Mouse (Mus musculus) E14TG2a.4 (cell line): ENCODE results near the gene Lrrc74b.
A peak's percentile ranks its signal among the peaks of the same experiment; 100 is the strongest.

Experiments
- H3K27me3 ChIP-seq: 2 replicates; pipeline ENCODE4 v1.6.1; 2014; ENCODE audit warnings: low read length, control low read depth; ENCODE audit not compliant: insufficient read depth
- H3K36me3 ChIP-seq: 2 replicates; pipeline ENCODE4 v1.6.1; 2014; ENCODE audit warnings: low read length, control low read depth; ENCODE audit not compliant: insufficient read depth
- H3K4me1 ChIP-seq: replicated peaks from 2 replicates; pipeline ENCODE4 v1.6.1; 2014; ENCODE audit warnings: low read depth, low read length, control low read depth
- H3K4me3 ChIP-seq: replicated peaks from 2 replicates; pipeline ENCODE4 v1.5.1; 2014; ENCODE audit warnings: mild to moderate bottlenecking, low read length
- H3K9me3 ChIP-seq: 2 replicates; pipeline ENCODE4 v1.6.1; 2014; ENCODE audit warnings: low read length, control low read depth
- CTCF ChIP-seq: conservative IDR thresholded peaks from 2 replicates; pipeline ENCODE4 v1.5.1; 2014; ENCODE audit warnings: low read length
- NANOG ChIP-seq: IDR thresholded peaks from 2 replicates; pipeline ENCODE4 v1.6.1; 2014; ENCODE audit warnings: borderline replicate concordance, low read length, mixed read lengths
- POU5F1 ChIP-seq: IDR thresholded peaks from 2 replicates; pipeline ENCODE4 v1.6.1; 2014; ENCODE audit warnings: low read length, borderline replicate concordance

Lrrc74b gene

GRCm38 (mm10) chr16:17530640-17531288, 30.3 kb downstream of the Lrrc74b start, which contains the start of gene Thap7:
Gene Thap7, minus strand, starts transcription at chr16:17531136.
- Histone ChIP-seq H3K9me3 (no peaks in the 10 kb centered on the region), H3K27me3 (no peaks in the 10 kb centered on the region; the same call in 1 of the 2 replicates), H3K36me3 (peaks cover 32% of the 10 kb centered on the region), H3K4me1 (peaks cover 52% of the 10 kb centered on the region), H3K4me3 (peak within 1 kb of the TSS; percentile 87)
- TF ChIP-seq CTCF (no peak), NANOG (no peak), POU5F1 (no peak)

DNA sequence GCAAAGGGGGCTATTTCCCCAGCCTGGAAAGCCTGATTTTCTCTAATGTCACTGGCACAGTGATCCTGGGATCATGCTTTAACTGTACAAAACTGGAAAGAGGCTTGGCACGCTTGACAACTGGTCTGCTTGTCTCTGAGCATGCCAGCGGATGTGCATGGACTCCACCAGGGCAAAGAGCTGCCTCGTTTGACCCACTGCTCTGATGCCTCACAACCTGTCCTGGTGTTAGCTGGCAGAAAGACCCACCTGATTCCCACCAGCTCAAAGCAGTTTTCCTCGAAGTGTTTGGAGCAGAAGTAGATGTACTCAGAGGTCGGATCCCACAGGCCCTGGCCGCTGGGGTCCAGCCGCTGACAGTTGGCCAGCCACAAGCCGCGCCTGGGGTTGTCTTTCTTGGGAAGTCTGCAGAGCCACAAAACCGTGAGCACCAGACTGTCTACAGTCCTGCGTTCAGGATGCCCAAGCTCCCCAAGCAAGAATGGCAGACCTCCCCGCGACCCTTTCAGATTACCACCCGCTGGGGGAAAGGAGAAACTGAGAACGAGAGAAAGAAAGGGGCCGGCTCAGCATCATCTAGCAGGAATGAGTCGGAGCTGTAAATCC, 31.0 kb downstream of the Lrrc74b start:
- H3K9me3 ChIP-seq, result no peaks in the 10 kb centered on the region
- peaks cover 52% of the 10 kb centered on the region for H3K4me1 ChIP-seq
- TF ChIP-seq CTCF, result no peak
- TF ChIP-seq POU5F1, result no peak
- TF ChIP-seq NANOG, result no peak
- H3K36me3 ChIP-seq, result peaks cover 39% of the 10 kb centered on the region
- H3K27me3 ChIP-seq, result no peaks in the 10 kb centered on the region; the same call in 1 of the 2 replicates
- peak overlapping the region; percentile 87 for H3K4me3 ChIP-seq

DNA sequence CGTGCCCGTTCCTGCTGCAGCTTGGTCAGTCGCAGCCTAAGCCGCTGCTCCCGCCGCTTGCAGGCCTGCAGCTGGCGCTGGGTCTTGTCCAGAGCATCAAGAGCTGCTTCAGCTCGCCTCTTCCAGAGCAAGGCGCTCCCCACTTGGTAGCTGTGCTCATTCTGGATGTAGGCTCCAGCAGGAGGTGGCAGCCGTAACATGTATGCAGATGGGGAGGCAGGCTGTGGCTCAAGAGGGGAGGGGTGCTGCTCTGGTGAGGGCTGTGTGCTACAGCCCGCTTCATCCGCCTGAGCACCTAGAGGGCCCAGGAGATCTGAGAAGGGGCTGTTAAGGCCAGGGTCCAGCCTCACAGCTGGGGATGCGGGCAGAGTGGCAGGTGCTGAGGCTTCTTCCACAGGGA, 32.8 kb downstream of the Lrrc74b start:
- TF ChIP-seq NANOG (no peak), POU5F1 (no peak), CTCF (no peak)
- Histone ChIP-seq H3K36me3 (peaks cover 55% of the 10 kb centered on the region), H3K4me1 (peaks cover 52% of the 10 kb centered on the region), H3K9me3 (no peaks in the 10 kb centered on the region), H3K4me3 (peak overlapping the region; percentile 48), H3K27me3 (no peaks in the 10 kb centered on the region; the same call in 1 of the 2 replicates)

GRCm38 (mm10) chr16:17527606-17528005, 33.4 kb downstream of the Lrrc74b start:
- Histone ChIP-seq H3K4me1 (peaks cover 46% of the 10 kb centered on the region), H3K36me3 (peaks cover 62% of the 10 kb centered on the region), H3K27me3 (no peaks in the 10 kb centered on the region; the same call in 1 of the 2 replicates), H3K9me3 (no peaks in the 10 kb centered on the region), H3K4me3 (no peak overlapping the region)
- TF ChIP-seq CTCF (no peak), NANOG (no peak), POU5F1 (no peak)

DNA sequence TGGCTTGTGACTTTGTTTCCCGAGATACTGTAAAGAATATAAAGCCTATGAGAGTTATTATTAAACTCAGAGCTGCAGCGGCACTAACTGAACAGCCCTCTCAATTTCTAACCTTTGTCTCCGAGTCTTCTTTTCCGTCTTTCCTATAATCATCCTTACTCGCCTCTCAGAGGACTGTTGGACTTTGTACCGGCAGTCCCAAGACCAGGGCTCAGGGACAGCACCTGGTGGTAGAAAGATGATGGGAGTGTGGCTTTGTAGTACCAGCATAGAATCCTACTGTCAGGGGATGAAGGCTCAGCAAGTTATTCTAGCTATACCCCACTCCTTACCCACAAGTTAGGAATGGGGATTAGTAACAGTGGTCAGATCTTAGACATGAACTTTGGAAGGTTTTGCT, 34.8 kb downstream of the Lrrc74b start:
- Histone ChIP-seq H3K27me3 (no peaks in the 10 kb centered on the region; the same call in 1 of the 2 replicates), H3K9me3 (no peaks in the 10 kb centered on the region), H3K4me1 (peaks cover 32% of the 10 kb centered on the region), H3K36me3 (peaks cover 76% of the 10 kb centered on the region), H3K4me3 (no peak overlapping the region)
- no peak for TF ChIP-seq NANOG
- TF ChIP-seq CTCF, result no peak
- TF ChIP-seq POU5F1, result no peak

GRCm38 (mm10) chr16:17525524-17525923, 35.5 kb downstream of the Lrrc74b start:
- Histone ChIP-seq H3K4me1 (peaks cover 31% of the 10 kb centered on the region), H3K4me3 (no peak overlapping the region), H3K27me3 (no peaks in the 10 kb centered on the region; the same call in 1 of the 2 replicates), H3K36me3 (peaks cover 83% of the 10 kb centered on the region), H3K9me3 (no peaks in the 10 kb centered on the region)
- TF ChIP-seq POU5F1 (no peak), NANOG (no peak), CTCF (no peak)

DNA sequence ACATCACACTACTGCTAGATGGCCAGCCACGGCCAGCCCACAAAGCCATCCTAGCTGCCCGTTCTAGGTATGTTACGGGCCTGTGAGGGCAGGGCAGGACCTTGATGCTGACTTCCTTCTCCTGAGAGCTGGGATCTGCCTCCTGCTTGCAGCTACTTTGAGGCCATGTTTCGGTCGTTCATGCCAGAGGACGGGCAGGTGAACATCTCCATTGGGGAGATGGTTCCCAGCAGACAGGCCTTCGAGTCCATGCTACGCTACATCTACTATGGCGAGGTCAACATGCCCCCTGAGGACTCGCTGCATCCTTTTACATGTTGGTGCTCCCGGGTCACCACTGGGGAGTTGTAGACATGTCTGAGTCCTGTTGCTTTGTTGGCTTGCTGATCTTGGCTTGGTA, 36.9 kb downstream of the Lrrc74b start:
- TF ChIP-seq NANOG, result no peak
- TF ChIP-seq POU5F1, result no peak
- no peak for TF ChIP-seq CTCF

GRCm38 (mm10) chr16:17518910-17519309, 42.1 kb downstream of the Lrrc74b start:
- no peak overlapping the region for H3K4me3 ChIP-seq
- H3K27me3 ChIP-seq, result no peaks in the 10 kb centered on the region
- H3K9me3 ChIP-seq, result no peaks in the 10 kb centered on the region
- H3K36me3 ChIP-seq, result peaks cover 96% of the 10 kb centered on the region
- no peaks in the 10 kb centered on the region for H3K4me1 ChIP-seq
- no peak for TF ChIP-seq NANOG
- TF ChIP-seq CTCF, result no peak
- TF ChIP-seq POU5F1, result no peak

More for the DNA sequence above, 36.9 kb downstream of the Lrrc74b start:
- Histone ChIP-seq H3K9me3 (no peaks in the 10 kb centered on the region), H3K4me1 (peaks cover 18% of the 10 kb centered on the region), H3K4me3 (no peak overlapping the region), H3K36me3 (peaks cover 96% of the 10 kb centered on the region), H3K27me3 (no peaks in the 10 kb centered on the region)

GRCm38 (mm10) chr16:17511431-17511830, 49.6 kb downstream of the Lrrc74b start:
- TF ChIP-seq POU5F1 (no peak), CTCF (no peak), NANOG (no peak)
- Histone ChIP-seq H3K9me3 (no peaks in the 10 kb centered on the region), H3K27me3 (no peaks in the 10 kb centered on the region), H3K4me1 (peaks cover 26% of the 10 kb centered on the region), H3K4me3 (no peak overlapping the region), H3K36me3 (peaks cover 58% of the 10 kb centered on the region)
